Mouse (Mus musculus) left cerebral cortex, postnatal 10 days (tissue): ENCODE measurements around the gene Bcl2l2. TPM values are rescaled to one million over a fixed set of nuclear protein-coding genes. Genes with fewer than 3 reads are reported as not detected.

Experiments
- DNase-seq, 2 experiments: peaks; one replicate each; pipeline ENCODE4 v3.0.0; 2021 to 2022; ENCODE audit warnings: low spot score in 2 of 2, mixed read lengths in 1 of 2; ENCODE audit errors: extremely low spot score in 1 of 2
- intact Hi-C: fragments of 180-260 bp; cut with DNase I; formaldehyde crosslinking; loops from one replicate; pipeline ENCODE4 v1.15.1; 2025
- total RNA-seq, 2 experiments: library from RNA; stranded (reverse); gene quantifications; 2 replicates each; pipeline ENCODE4 v1.2.3; 2021

The Bcl2l2 gene
- total RNA-seq, 2 experiments from 2014 or later: 83.0 to 84.4 TPM

- peak in 1 of 2 experiments; percentile 80 for DNase-seq
- intact Hi-C loops: no loop called here
Observed at GRCm38 (mm10) chr14:54926401-54927158, 43.4 kb downstream of the Bcl2l2 start.

- no peak for DNase-seq
- intact Hi-C loops: no loop called here
Observed at GRCm38 (mm10) chr14:54927296-54927695, 44.1 kb downstream of the Bcl2l2 start.

- intact Hi-C loops: no loop called here
- DNase-seq: no peak
Observed at GRCm38 (mm10) chr14:54929801-54930200, 46.6 kb downstream of the Bcl2l2 start.

- intact Hi-C loops: no loop called here
- peak in 1 of 2 experiments; percentile 62 for DNase-seq
Observed at GRCm38 (mm10) chr14:54930431-54930830, 47.3 kb downstream of the Bcl2l2 start.

GRCm38 (mm10) chr14:54932645-54933150, 49.5 kb downstream of the Bcl2l2 start, which contains the start of gene Il25:
Il25 (plus strand) TSS chr14:54932695.
- no peak for DNase-seq
- intact Hi-C loops: no loop called here

GRCm38 (mm10) chr14:54935904-54936830, 53.0 kb downstream of the Bcl2l2 start, which contains the start of gene Cmtm5:
Cmtm5 (plus strand) TSS chr14:54936261.
- peak; percentile 66 to 77 for DNase-seq
- intact Hi-C loops: loop anchor here (2.0 kb wide), 1 partner anchor 35 kb away; no protein-coding TSS in a partner anchor

GRCm38 (mm10) chr14:54936831-54937160, 53.6 kb downstream of the Bcl2l2 start:
- intact Hi-C loops: loop anchor here (2.0 kb wide), 1 partner anchor 36 kb away; no protein-coding TSS in a partner anchor
- no peak for DNase-seq

GRCm38 (mm10) chr14:54937361-54938182, 54.4 kb downstream of the Bcl2l2 start:
- no peak for DNase-seq
- intact Hi-C loops: loop anchor here (2.0 kb wide), 1 partner anchor 37 kb away; no protein-coding TSS in a partner anchor

Other genes with a start within 250 kb of the Bcl2l2 start
- not detected for gene Gm17606, start 242.4 kb upstream of the Bcl2l2 start, total RNA-seq
- 10 to 100 TPM; 11.8 to 15.4 TPM for gene Cdh24, start 242.0 kb upstream of the Bcl2l2 start, total RNA-seq
- 10 to 100 TPM; 23.6 to 25.1 TPM for gene 1700123O20Rik, start 197.2 kb upstream of the Bcl2l2 start, total RNA-seq
- gene Acin1, start 196.4 kb upstream of the Bcl2l2 start, total RNA-seq: 100 to 1,000 TPM; 195 to 199 TPM
- under 1 TPM; 0.15 to 0.22 TPM for gene Gm29776, start 184.5 kb upstream of the Bcl2l2 start, total RNA-seq
- gene Cebpe, start 171.2 kb upstream of the Bcl2l2 start, total RNA-seq: not detected
- gene Slc7a8, start 101.4 kb upstream of the Bcl2l2 start, total RNA-seq: 10 to 100 TPM; 62.2 to 67.9 TPM
- not detected for gene Rnf212b, start 69.2 kb upstream of the Bcl2l2 start, total RNA-seq
- gene Homez, start 12.4 kb upstream of the Bcl2l2 start, total RNA-seq: 10 to 100 TPM; 16.7 to 18.5 TPM
- gene Ppp1r3e, start 5.8 kb upstream of the Bcl2l2 start, total RNA-seq: 10 to 100 TPM; 26.9 to 28.4 TPM
- gene Gm20521, start 64 bp downstream of the Bcl2l2 start, total RNA-seq: 1 to 10 TPM in 1 of 2 experiments, not detected in 1; 1.9 TPM
- gene Pabpn1, start 9.1 kb downstream of the Bcl2l2 start, total RNA-seq: 100 to 1,000 TPM; 272 to 278 TPM
- 100 to 1,000 TPM; 562 to 600 TPM for gene Slc22a17, start 29.8 kb downstream of the Bcl2l2 start, total RNA-seq
- 1 to 10 TPM; 7.9 to 8.8 TPM for gene Efs, start 42.7 kb downstream of the Bcl2l2 start, total RNA-seq
- gene Il25, start 49.3 kb downstream of the Bcl2l2 start, total RNA-seq: not detected
- gene Cmtm5, start 52.9 kb downstream of the Bcl2l2 start, total RNA-seq: 10 to 100 TPM; 23.5 to 25.2 TPM
- 1 to 10 TPM; 2.2 to 3.8 TPM for gene Myh6, start 83.5 kb downstream of the Bcl2l2 start, total RNA-seq
- gene Gm17428, start 93.6 kb downstream of the Bcl2l2 start, total RNA-seq: not detected
- gene Myh7, start 111.2 kb downstream of the Bcl2l2 start, total RNA-seq: 1 to 10 TPM; 5.4 to 5.5 TPM
- gene Ngdn, start 132.1 kb downstream of the Bcl2l2 start, total RNA-seq: 10 to 100 TPM; 21.5 to 26.8 TPM
- gene Zfhx2, start 208.9 kb downstream of the Bcl2l2 start, total RNA-seq: 10 to 100 TPM; 26.6 to 27.2 TPM
- gene Thtpa, start 211.4 kb downstream of the Bcl2l2 start, total RNA-seq: 10 to 100 TPM; 31.4 to 31.5 TPM
- gene Ap1g2, start 223.2 kb downstream of the Bcl2l2 start, total RNA-seq: 10 to 100 TPM; 14.6 to 18.0 TPM
- gene Jph4, start 233.6 kb downstream of the Bcl2l2 start, total RNA-seq: 100 to 1,000 TPM; 368 to 375 TPM